Mouse (Mus musculus): ENCODE results near the gene Bid.

- TF ChIP-seq CTCF (IDR thresholded peaks at IDR 0.05) (no peak), EP300 (IDR thresholded peaks at IDR 0.05) (no peak)
These were observed 49.2 kb upstream of the Bid start for GRCm38 (mm10) chr6:120965814-120966213.
